Mouse (Mus musculus) midbrain, embryonic 16.5 days (tissue): Measurements from ENCODE around the gene Lin54. TPM values are rescaled to one million over a fixed set of nuclear protein-coding genes. Genes with fewer than 3 reads are reported as not detected.

ENCODE experiments used
- ATAC-seq: fragments of 200-750 bp; cut with Nextera tagmentation; 2 replicates; pipeline ENCODE4 v1.8.0; 2017; ENCODE audit warnings: moderate TSS enrichment
- H3K27ac ChIP-seq: fragments of 300-500 bp; sonication (generic); 2 replicates; pipeline ENCODE4 v1.5.1; 2014; ENCODE audit warnings: mild to moderate bottlenecking, low read length, mixed read lengths
- H3K27me3 ChIP-seq: fragments of 300-500 bp; sonication (generic); 2 replicates; pipeline ENCODE4 v1.6.1; 2014; ENCODE audit warnings: low read depth, low read length, mixed read lengths; ENCODE audit not compliant: control insufficient read depth, insufficient read depth
- H3K36me3 ChIP-seq: fragments of 300-500 bp; sonication (generic); 2 replicates; pipeline ENCODE4 v1.6.1; 2014; ENCODE audit warnings: mild to moderate bottlenecking, low read length, moderate library complexity, mixed read lengths; ENCODE audit not compliant: control insufficient read depth, insufficient read depth
- H3K4me1 ChIP-seq: fragments of 300-500 bp; sonication (generic); 2 replicates; pipeline ENCODE4 v1.6.1; 2014; ENCODE audit warnings: mild to moderate bottlenecking, low read length, mixed read lengths; ENCODE audit not compliant: control insufficient read depth, insufficient read depth
- H3K4me2 ChIP-seq: fragments of 300-500 bp; sonication (generic); 2 replicates; pipeline ENCODE4 v1.6.1; 2014; ENCODE audit warnings: mild to moderate bottlenecking, low read length, mixed read lengths
- H3K4me3 ChIP-seq: fragments of 300-500 bp; sonication (generic); 2 replicates; pipeline ENCODE4 v1.5.1; 2014; ENCODE audit warnings: low read depth, mild to moderate bottlenecking, low read length, moderate library complexity, mixed read lengths
- H3K9ac ChIP-seq: fragments of 300-500 bp; sonication (generic); 2 replicates; pipeline ENCODE4 v1.6.1; 2014; ENCODE audit warnings: low read depth, low read length, mixed read lengths
- H3K9me3 ChIP-seq: fragments of 300-500 bp; sonication (generic); replicated peaks from 2 replicates; pipeline ENCODE4 v1.6.1; 2014; ENCODE audit warnings: mild to moderate bottlenecking, low read length, mixed read lengths; ENCODE audit not compliant: control insufficient read depth, poor library complexity, severe bottlenecking
- WGBS: fragments of 180-500 bp; shearing (Covaris S2); extraction: QIAGEN DNeasy Blood & Tissue Kit; methylation state at CpG from one replicate; pipeline ENCODE4 v1.1.7; 2014; 5-methylcytosine and 5-hydroxymethylcytosine counted together
- microRNA-seq: library from miRNA; unstranded; fragments of <30 nt; microRNA quantifications from one replicate; pipeline ENCODE4, GENCODE M21; 2017
- polyA plus RNA-seq: library from polyadenylated mRNA; unstranded; fragments of >200 nt; fragmentation: Nextera tagmentation; extraction: Ambion mirVana; gene quantifications from 2 replicates; pipeline ENCODE4 v1.2.1, GENCODE M21; 2015

The Lin54 gene
- polyA plus RNA-seq, 1 experiment from 2014 or later: 8.3 TPM

GRCm38 (mm10) chr5:100392436-100392955, 107.9 kb downstream of the Lin54 start:
- no peaks in the 10 kb centered on the region for H3K4me1 ChIP-seq
- H3K36me3 ChIP-seq: peaks cover 56% of the 10 kb centered on the region
- H3K4me3 ChIP-seq: no peak overlapping the region
- WGBS: 94% methylated on average over 20 of the region's 20 CpGs
- H3K27me3 ChIP-seq: no peaks in the 10 kb centered on the region
- no peak overlapping the region for H3K4me2 ChIP-seq
- H3K27ac ChIP-seq: no peak overlapping the region
- no peak for ATAC-seq
- H3K9me3 ChIP-seq: no peaks in the 10 kb centered on the region
- no peak overlapping the region for H3K9ac ChIP-seq

Small RNA genes lying within 50 kb of the gene (microRNA-seq; reads per million reads assigned to microRNA genes)
- not detected for gene Gm23222

Other genes with a start within 250 kb of the Lin54 start
- gene Sec31a, start 84.4 kb downstream of the Lin54 start, polyA plus RNA-seq: 91.0 and 92.6 TPM in 2 replicates
- gene Cops4, start 17.7 kb upstream of the Lin54 start, polyA plus RNA-seq: 177 TPM in 2 replicates
- gene Plac8, start 71.6 kb upstream of the Lin54 start, polyA plus RNA-seq: 0.50 and 0.51 TPM in 2 replicates
- 46.1 and 48.2 TPM in 2 replicates for gene Coq2, start 174.5 kb upstream of the Lin54 start, polyA plus RNA-seq
- gene Hpse, start 219.1 kb upstream of the Lin54 start, polyA plus RNA-seq: 0.24 and 0.27 TPM in 2 replicates